Mouse (Mus musculus): ENCODE measurements around the gene Tpk1. TPM values are rescaled to one million over a fixed set of nuclear protein-coding genes. Genes with fewer than 3 reads are reported as not detected.

Tpk1 gene
- polyA plus RNA-seq, 1 experiment from 2014 or later: 8.2 TPM

- H3K4me1 ChIP-seq (ENCODE audit: control insufficient read depth, insufficient read depth, low read length): no peaks in the 10 kb centered on the region
- H3K27ac ChIP-seq (replicated peaks; ENCODE audit: low read depth, low read length): no peak overlapping the region
- DNase-seq (ENCODE audit: low spot score): peak; percentile 76
- no peak overlapping the region for H3K4me3 ChIP-seq (ENCODE audit: low read depth, low read length)
- H3K9me3 ChIP-seq (ENCODE audit: control insufficient read depth, low read length): no peaks in the 10 kb centered on the region
- no peaks in the 10 kb centered on the region for H3K27me3 ChIP-seq (replicated peaks; ENCODE audit: control insufficient read depth, insufficient read depth, low read length)
- WGBS: 64% methylated on average over 3 of the region's 3 CpGs
- no peak for ATAC-seq (ENCODE audit: low read depth)
- no peak overlapping the region for H3K4me2 ChIP-seq (ENCODE audit: low read depth, low read length)
- H3K36me3 ChIP-seq (ENCODE audit: control insufficient read depth, insufficient read depth, low read length): no peaks in the 10 kb centered on the region
- H3K9ac ChIP-seq (ENCODE audit: low read depth, low read length): no peak overlapping the region
Observed at GRCm38 (mm10) chr6:43335619-43336234, 330.4 kb downstream of the Tpk1 start.

- Histone ChIP-seq H3K36me3 (ENCODE audit: control insufficient read depth, insufficient read depth, low read length) (no peaks in the 10 kb centered on the region), H3K27me3 (replicated peaks; ENCODE audit: control insufficient read depth, insufficient read depth, low read length) (no peaks in the 10 kb centered on the region), H3K4me1 (ENCODE audit: control insufficient read depth, insufficient read depth, low read length) (no peaks in the 10 kb centered on the region), H3K4me2 (ENCODE audit: low read depth, low read length) (no peak overlapping the region), H3K4me3 (ENCODE audit: low read depth, low read length) (no peak overlapping the region), H3K9me3 (ENCODE audit: control insufficient read depth, low read length) (no peaks in the 10 kb centered on the region), H3K27ac (replicated peaks; ENCODE audit: low read depth, low read length) (no peak overlapping the region), H3K9ac (ENCODE audit: low read depth, low read length) (no peak overlapping the region)
- DNase-seq (ENCODE audit: low spot score): no peak
- 73% methylated on average over 4 of the region's 4 CpGs for WGBS
- ATAC-seq (ENCODE audit: low read depth): no peak
Observed at GRCm38 (mm10) chr6:43333479-43333878, 332.6 kb downstream of the Tpk1 start.

GRCm38 (mm10) chr6:43312961-43313656 is 353.0 kb downstream of the Tpk1 start:
- H3K36me3 ChIP-seq (ENCODE audit: control insufficient read depth, insufficient read depth, low read length): no peaks in the 10 kb centered on the region
- H3K27ac ChIP-seq (replicated peaks; ENCODE audit: low read depth, low read length): peak overlapping the region; percentile 9; the same call in 1 of the 2 replicates
- DNase-seq (ENCODE audit: low spot score): peak; percentile 55
- 65% methylated on average over 8 of the region's 8 CpGs for WGBS
- peak; percentile 70 for ATAC-seq (ENCODE audit: low read depth)
- no peaks in the 10 kb centered on the region for H3K9me3 ChIP-seq (ENCODE audit: control insufficient read depth, low read length)
- H3K4me2 ChIP-seq (ENCODE audit: low read depth, low read length): no peak overlapping the region
- no peaks in the 10 kb centered on the region for H3K27me3 ChIP-seq (replicated peaks; ENCODE audit: control insufficient read depth, insufficient read depth, low read length)
- H3K4me3 ChIP-seq (ENCODE audit: low read depth, low read length): no peak overlapping the region
- H3K9ac ChIP-seq (ENCODE audit: low read depth, low read length): no peak overlapping the region
- H3K4me1 ChIP-seq (ENCODE audit: control insufficient read depth, insufficient read depth, low read length): no peaks in the 10 kb centered on the region

GRCm38 (mm10) chr6:43312546-43312945 is 353.5 kb downstream of the Tpk1 start:
- Histone ChIP-seq H3K4me3 (ENCODE audit: low read depth, low read length) (no peak overlapping the region), H3K4me1 (ENCODE audit: control insufficient read depth, insufficient read depth, low read length) (no peaks in the 10 kb centered on the region), H3K4me2 (ENCODE audit: low read depth, low read length) (no peak overlapping the region), H3K27me3 (replicated peaks; ENCODE audit: control insufficient read depth, insufficient read depth, low read length) (no peaks in the 10 kb centered on the region), H3K9ac (ENCODE audit: low read depth, low read length) (no peak overlapping the region), H3K27ac (replicated peaks; ENCODE audit: low read depth, low read length) (peak overlapping the region; percentile 9; the same call in 1 of the 2 replicates), H3K36me3 (ENCODE audit: control insufficient read depth, insufficient read depth, low read length) (no peaks in the 10 kb centered on the region), H3K9me3 (ENCODE audit: control insufficient read depth, low read length) (no peaks in the 10 kb centered on the region)
- DNase-seq (ENCODE audit: low spot score) (peak; percentile 36), ATAC-seq (ENCODE audit: low read depth) (peak; percentile 64; the same call in 1 of the 2 replicates)

- Histone ChIP-seq H3K36me3 (ENCODE audit: control insufficient read depth, insufficient read depth, low read length) (no peaks in the 10 kb centered on the region), H3K4me2 (ENCODE audit: low read depth, low read length) (no peak overlapping the region), H3K4me3 (ENCODE audit: low read depth, low read length) (no peak overlapping the region), H3K9ac (ENCODE audit: low read depth, low read length) (no peak overlapping the region), H3K27me3 (replicated peaks; ENCODE audit: control insufficient read depth, insufficient read depth, low read length) (no peaks in the 10 kb centered on the region), H3K27ac (replicated peaks; ENCODE audit: low read depth, low read length) (no peak overlapping the region), H3K9me3 (ENCODE audit: control insufficient read depth, low read length) (no peaks in the 10 kb centered on the region), H3K4me1 (ENCODE audit: control insufficient read depth, insufficient read depth, low read length) (no peaks in the 10 kb centered on the region)
- DNase-seq (ENCODE audit: low spot score) (peak; percentile 62), ATAC-seq (ENCODE audit: low read depth) (no peak)
- 35% methylated on average over 6 of the region's 6 CpGs for WGBS
Observed at GRCm38 (mm10) chr6:43310071-43310470, 356.0 kb downstream of the Tpk1 start.

- DNase-seq (ENCODE audit: low spot score) (no peak), ATAC-seq (ENCODE audit: low read depth) (no peak)
- Histone ChIP-seq H3K36me3 (ENCODE audit: control insufficient read depth, insufficient read depth, low read length) (no peaks in the 10 kb centered on the region), H3K4me1 (ENCODE audit: control insufficient read depth, insufficient read depth, low read length) (no peaks in the 10 kb centered on the region), H3K27me3 (replicated peaks; ENCODE audit: control insufficient read depth, insufficient read depth, low read length) (no peaks in the 10 kb centered on the region), H3K4me3 (ENCODE audit: low read depth, low read length) (no peak within 1 kb of the TSS), H3K4me2 (ENCODE audit: low read depth, low read length) (no peak within 1 kb of the TSS), H3K9ac (ENCODE audit: low read depth, low read length) (no peak within 1 kb of the TSS), H3K27ac (replicated peaks; ENCODE audit: low read depth, low read length) (no peak within 1 kb of the TSS), H3K9me3 (ENCODE audit: control insufficient read depth, low read length) (no peaks in the 10 kb centered on the region)
- 62% methylated on average over 16 of the region's 16 CpGs for WGBS
Observed at GRCm38 (mm10) chr6:43309454-43309853, 356.6 kb downstream of the Tpk1 start, which contains the start of gene Nobox. Gene Nobox, minus strand, starts transcription at chr6:43309554.

GRCm38 (mm10) chr6:43297508-43297850 is 368.6 kb downstream of the Tpk1 start:
- Histone ChIP-seq H3K36me3 (ENCODE audit: control insufficient read depth, insufficient read depth, low read length) (no peaks in the 10 kb centered on the region), H3K27ac (replicated peaks; ENCODE audit: low read depth, low read length) (no peak overlapping the region), H3K9me3 (ENCODE audit: control insufficient read depth, low read length) (no peaks in the 10 kb centered on the region), H3K4me2 (ENCODE audit: low read depth, low read length) (no peak overlapping the region), H3K9ac (ENCODE audit: low read depth, low read length) (no peak overlapping the region), H3K4me1 (ENCODE audit: control insufficient read depth, insufficient read depth, low read length) (no peaks in the 10 kb centered on the region), H3K4me3 (ENCODE audit: low read depth, low read length) (no peak overlapping the region), H3K27me3 (replicated peaks; ENCODE audit: control insufficient read depth, insufficient read depth, low read length) (no peaks in the 10 kb centered on the region)
- DNase-seq (ENCODE audit: low spot score): peak; percentile 27
- WGBS: 24% methylated on average over 2 of the region's 2 CpGs
- ATAC-seq (ENCODE audit: low read depth): no peak; the same call in 1 of the 2 replicates

- WGBS: 35% methylated on average over 7 of the region's 7 CpGs
- peak; percentile 54 for ATAC-seq (ENCODE audit: low read depth)
- Histone ChIP-seq H3K4me3 (ENCODE audit: low read depth, low read length) (no peak overlapping the region), H3K27me3 (replicated peaks; ENCODE audit: control insufficient read depth, insufficient read depth, low read length) (no peaks in the 10 kb centered on the region), H3K9me3 (ENCODE audit: control insufficient read depth, low read length) (no peaks in the 10 kb centered on the region), H3K4me1 (ENCODE audit: control insufficient read depth, insufficient read depth, low read length) (no peaks in the 10 kb centered on the region), H3K9ac (ENCODE audit: low read depth, low read length) (no peak overlapping the region), H3K36me3 (ENCODE audit: control insufficient read depth, insufficient read depth, low read length) (no peaks in the 10 kb centered on the region), H3K27ac (replicated peaks; ENCODE audit: low read depth, low read length) (no peak overlapping the region), H3K4me2 (ENCODE audit: low read depth, low read length) (no peak overlapping the region)
- DNase-seq (ENCODE audit: low spot score): peak; percentile 65
Observed at GRCm38 (mm10) chr6:43296798-43297507, 369.1 kb downstream of the Tpk1 start.
